Mouse (Mus musculus): ENCODE results near the gene Pacrg. TPM values are rescaled to one million over a fixed set of nuclear protein-coding genes. Genes with fewer than 3 reads are reported as not detected.

Gene Pacrg
- total and polyA plus RNA-seq, 3 experiments = 0.11 TPM; not detected in 2

DNA sequence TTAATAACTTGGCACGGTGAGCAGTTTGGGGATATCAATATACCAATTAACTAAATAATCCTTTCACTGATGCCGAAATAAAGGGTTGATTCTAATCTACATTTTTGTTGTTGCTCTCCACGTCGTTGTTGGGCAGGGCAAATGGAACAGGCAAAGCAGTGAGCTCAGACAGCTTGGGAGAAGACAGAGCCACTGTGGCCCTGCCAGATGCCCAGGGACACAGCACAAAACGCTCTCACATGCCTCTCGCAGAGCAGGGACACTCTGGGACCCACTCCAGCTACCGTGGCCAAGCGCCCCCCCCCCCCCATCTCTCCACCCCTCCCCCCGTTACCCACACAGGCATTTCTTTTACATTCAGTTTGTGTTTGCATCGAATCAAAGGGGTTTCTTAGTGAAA is 332.6 kb downstream of the Pacrg start:
- DNase-seq (ENCODE audit: low spot score) (no peak), ATAC-seq (ENCODE audit: extremely low read depth, insufficient number of reproducible peaks, low FRiP score, poor library complexity, severe bottlenecking) (no peak)
- Histone ChIP-seq H3K9me3 (replicated peaks) (no peaks in the 10 kb centered on the region), H3K36me3 (replicated peaks) (no peaks in the 10 kb centered on the region), H3K4me1 (ENCODE audit: insufficient read depth, low read depth, low read length) (no peaks in the 10 kb centered on the region), H3K4me3 (ENCODE audit: low read depth, low read length) (no peak overlapping the region), H3K27me3 (ENCODE audit: insufficient read depth, low read length) (peaks cover 27% of the 10 kb centered on the region)
- TF ChIP-seq TAL1 (conservative IDR thresholded peaks at IDR 0.05; ENCODE audit: low read depth, low read length) (no peak), GATA1 (IDR thresholded peaks at IDR 0.05; ENCODE audit: borderline replicate concordance, low read length) (no peak)

DNA sequence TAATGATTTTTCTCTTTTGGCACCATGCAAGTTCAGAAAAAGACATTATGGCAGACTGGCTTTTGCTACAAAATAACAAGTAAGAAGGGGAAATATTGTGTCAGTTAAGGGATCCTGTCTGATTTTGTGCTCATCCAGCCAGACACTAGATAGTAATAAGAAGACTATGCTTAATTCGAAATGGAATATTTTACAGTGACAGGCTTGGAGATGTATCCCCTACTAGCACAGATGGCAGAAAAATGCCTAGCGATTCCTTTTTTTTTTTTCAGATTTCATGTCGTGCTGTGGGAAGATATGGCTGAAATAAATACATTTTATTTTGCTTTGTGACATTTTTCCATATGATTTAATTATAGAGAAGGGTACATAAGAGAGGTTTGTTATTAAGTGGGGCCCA is 333.2 kb downstream of the Pacrg start:
- no peak for ATAC-seq (ENCODE audit: extremely low read depth, insufficient number of reproducible peaks, low FRiP score, poor library complexity, severe bottlenecking)
- H3K4me1 ChIP-seq (ENCODE audit: insufficient read depth, low read depth, low read length) = no peaks in the 10 kb centered on the region
- DNase-seq (ENCODE audit: low spot score) = no peak
- no peak overlapping the region for H3K4me3 ChIP-seq (ENCODE audit: low read depth, low read length)
- H3K36me3 ChIP-seq (replicated peaks) = no peaks in the 10 kb centered on the region
- TF ChIP-seq GATA1 (IDR thresholded peaks at IDR 0.05; ENCODE audit: borderline replicate concordance, low read length) (no peak), TAL1 (conservative IDR thresholded peaks at IDR 0.05; ENCODE audit: low read depth, low read length) (no peak), POLR2AphosphoS5 (IDR thresholded peaks at IDR 0.05; ENCODE audit: insufficient replicate concordance, low read depth, low read length) (no peak), CTCF (IDR thresholded peaks at IDR 0.05; ENCODE audit: low read depth, low read length) (no peak), GATA2 (IDR thresholded peaks at IDR 0.05; ENCODE audit: borderline replicate concordance, low read depth, low read length) (no peak)
- H3K27me3 ChIP-seq (ENCODE audit: insufficient read depth, low read length) = peaks cover 27% of the 10 kb centered on the region
- no peaks in the 10 kb centered on the region for H3K9me3 ChIP-seq (replicated peaks)

DNA sequence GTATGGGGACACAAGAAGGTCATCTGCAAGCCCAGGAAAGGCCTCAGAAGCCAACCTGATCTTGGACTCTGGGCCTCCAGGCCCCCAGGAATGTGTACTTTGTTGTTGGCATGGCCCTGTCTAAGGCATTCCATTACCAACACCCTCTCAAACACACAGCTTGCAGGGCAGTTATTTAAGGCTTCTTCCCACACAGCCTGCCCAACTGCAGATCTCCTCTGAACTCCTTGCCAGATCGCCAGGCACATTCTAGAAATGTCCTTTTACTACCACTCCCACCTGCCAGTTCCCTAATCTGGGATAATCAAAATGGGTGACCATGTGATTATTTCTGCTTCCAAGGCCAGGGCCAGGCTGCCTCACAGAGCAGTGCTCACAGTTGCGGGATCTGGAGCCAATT is 338.7 kb downstream of the Pacrg start:
- ATAC-seq (ENCODE audit: extremely low read depth, insufficient number of reproducible peaks, low FRiP score, poor library complexity, severe bottlenecking) = no peak
- Histone ChIP-seq H3K4me1 (ENCODE audit: insufficient read depth, low read depth, low read length) (no peaks in the 10 kb centered on the region), H3K36me3 (replicated peaks) (no peaks in the 10 kb centered on the region), H3K9me3 (replicated peaks) (no peaks in the 10 kb centered on the region), H3K27me3 (ENCODE audit: insufficient read depth, low read length) (peaks cover 6% of the 10 kb centered on the region), H3K4me3 (ENCODE audit: low read depth, low read length) (no peak overlapping the region)
- TF ChIP-seq GATA2 (IDR thresholded peaks at IDR 0.05; ENCODE audit: borderline replicate concordance, low read depth, low read length) = no peak
- no peak for TF ChIP-seq TAL1 (conservative IDR thresholded peaks at IDR 0.05; ENCODE audit: low read depth, low read length)
- no peak for TF ChIP-seq CTCF (IDR thresholded peaks at IDR 0.05; ENCODE audit: low read depth, low read length)
- DNase-seq (ENCODE audit: low spot score) = no peak

DNA sequence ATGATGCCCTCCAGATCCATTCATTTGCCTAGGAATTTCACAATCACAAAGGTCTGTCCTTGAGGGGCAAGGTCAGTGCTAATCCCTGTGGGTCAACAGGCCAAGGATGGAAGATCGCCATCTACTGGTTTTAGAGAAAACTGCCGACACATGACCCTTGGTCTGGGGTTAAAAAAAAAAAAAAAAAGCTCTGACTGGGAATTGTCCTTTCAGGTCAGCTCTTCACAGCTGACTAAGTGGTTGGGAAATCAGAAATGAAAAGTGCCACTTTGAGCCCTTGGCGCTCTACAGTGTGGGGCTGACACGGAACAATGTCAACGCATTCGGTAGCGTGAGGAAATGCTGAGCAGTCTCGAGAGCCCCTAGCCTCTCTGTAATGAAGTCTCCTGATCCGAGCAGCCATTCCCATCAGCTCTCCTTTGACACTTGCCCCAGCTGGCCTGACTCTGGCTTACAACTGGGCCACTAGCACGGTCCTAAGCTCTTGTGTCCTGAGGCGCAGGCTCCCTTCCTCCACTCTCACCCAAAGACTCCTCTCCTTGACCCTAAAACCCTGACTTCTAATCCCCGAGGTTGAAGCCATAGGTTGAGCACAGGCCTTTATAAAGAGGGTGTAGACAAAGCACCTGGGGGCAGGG is 339.2 kb downstream of the Pacrg start:
- TF ChIP-seq POLR2AphosphoS5 (IDR thresholded peaks at IDR 0.05; ENCODE audit: insufficient replicate concordance, low read depth, low read length) (no peak), CTCF (IDR thresholded peaks at IDR 0.05; ENCODE audit: low read depth, low read length) (0 out of 2 replicates have a peak, but pooled peaks have one; percentile 11)
- no peak for DNase-seq (ENCODE audit: low spot score)
- no peak for ATAC-seq (ENCODE audit: extremely low read depth, insufficient number of reproducible peaks, low FRiP score, poor library complexity, severe bottlenecking)

DNA sequence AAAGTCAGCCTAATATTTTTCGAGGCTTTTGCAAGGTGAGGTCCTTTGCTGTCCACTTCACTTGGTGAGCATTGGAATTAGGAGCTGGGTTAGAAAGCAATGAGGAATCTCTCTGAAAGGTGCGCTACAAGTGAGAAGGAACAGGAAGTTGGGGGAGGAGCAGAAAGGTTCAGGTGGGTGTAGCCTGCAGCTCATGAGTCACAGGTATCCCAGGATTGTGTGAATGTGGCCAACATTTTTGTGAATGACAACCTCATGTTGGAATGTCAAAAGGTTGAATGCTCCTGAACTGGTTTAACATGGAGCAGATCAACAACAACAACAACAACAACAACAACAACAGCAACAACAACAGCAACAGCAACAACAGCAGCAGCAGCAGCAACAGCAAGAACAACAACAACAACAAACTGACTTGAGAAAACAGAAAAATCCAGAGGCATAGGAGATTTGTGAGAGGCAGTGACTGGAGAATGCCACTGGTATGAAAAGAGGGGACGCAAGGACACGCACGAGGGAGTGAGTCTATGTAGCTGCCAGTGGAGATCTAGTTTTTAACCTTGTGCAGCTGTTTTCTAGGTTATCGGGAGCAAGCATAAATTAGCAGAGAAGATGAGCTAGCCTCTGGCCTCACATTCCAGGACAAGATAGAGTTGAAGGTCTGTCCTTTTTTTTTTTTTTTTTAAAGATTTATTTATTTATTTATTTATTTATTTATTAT is 341.0 kb downstream of the Pacrg start:
- H3K36me3 ChIP-seq (replicated peaks) = no peaks in the 10 kb centered on the region
- TF ChIP-seq GATA2 (IDR thresholded peaks at IDR 0.05; ENCODE audit: borderline replicate concordance, low read depth, low read length) = no peak
- TF ChIP-seq CTCF (IDR thresholded peaks at IDR 0.05; ENCODE audit: low read depth, low read length) = no peak
- TF ChIP-seq POLR2AphosphoS5 (IDR thresholded peaks at IDR 0.05; ENCODE audit: insufficient replicate concordance, low read depth, low read length) = no peak
- no peak for TF ChIP-seq TAL1 (conservative IDR thresholded peaks at IDR 0.05; ENCODE audit: low read depth, low read length)
- TF ChIP-seq GATA1 (IDR thresholded peaks at IDR 0.05; ENCODE audit: borderline replicate concordance, low read length) = no peak
- peaks cover 10% of the 10 kb centered on the region for H3K27me3 ChIP-seq (ENCODE audit: insufficient read depth, low read length)
- no peak overlapping the region for H3K4me3 ChIP-seq (ENCODE audit: low read depth, low read length)
- no peaks in the 10 kb centered on the region for H3K9me3 ChIP-seq (replicated peaks)
- no peaks in the 10 kb centered on the region for H3K4me1 ChIP-seq (ENCODE audit: insufficient read depth, low read depth, low read length)
- no peak for ATAC-seq (ENCODE audit: extremely low read depth, insufficient number of reproducible peaks, low FRiP score, poor library complexity, severe bottlenecking)
- DNase-seq (ENCODE audit: low spot score) = no peak

More for the DNA sequence above, 339.2 kb downstream of the Pacrg start:
- Histone ChIP-seq H3K27me3 (ENCODE audit: insufficient read depth, low read length) (peaks cover 7% of the 10 kb centered on the region), H3K9me3 (replicated peaks) (no peaks in the 10 kb centered on the region), H3K4me1 (ENCODE audit: insufficient read depth, low read depth, low read length) (no peaks in the 10 kb centered on the region), H3K36me3 (replicated peaks) (no peaks in the 10 kb centered on the region), H3K4me3 (ENCODE audit: low read depth, low read length) (no peak overlapping the region)

DNA sequence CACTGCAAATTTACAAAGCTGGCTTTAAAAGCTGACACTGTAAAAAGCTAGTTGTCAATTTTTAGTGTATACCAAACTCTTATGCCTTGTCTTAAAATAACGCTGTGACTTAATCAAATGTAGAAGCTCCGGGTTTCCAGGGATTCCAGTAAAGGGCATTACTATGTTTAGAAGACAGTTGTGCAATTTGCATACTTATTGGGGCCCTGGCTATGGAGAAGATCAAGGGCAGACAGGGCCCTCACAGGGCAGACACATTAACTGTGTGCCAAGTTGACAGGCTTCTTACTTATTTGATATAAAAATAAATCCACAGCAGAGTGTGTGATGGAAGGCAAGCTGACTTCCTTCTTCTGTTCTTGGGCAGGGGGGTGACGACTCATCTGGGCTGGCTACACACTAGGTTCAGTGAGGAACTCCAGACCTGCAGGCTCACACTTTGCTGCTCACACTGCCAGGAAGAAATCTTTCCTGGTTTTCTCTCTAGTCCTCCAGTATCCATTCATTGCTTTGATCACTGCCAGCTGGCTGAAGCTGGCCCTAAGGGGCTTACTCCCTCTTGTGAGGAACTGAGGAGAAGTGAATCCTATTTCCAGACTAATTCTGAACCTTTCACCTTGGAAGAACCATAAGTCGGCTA is 342.2 kb downstream of the Pacrg start:
- no peak for ATAC-seq (ENCODE audit: extremely low read depth, insufficient number of reproducible peaks, low FRiP score, poor library complexity, severe bottlenecking)
- H3K4me1 ChIP-seq (ENCODE audit: insufficient read depth, low read depth, low read length) = no peaks in the 10 kb centered on the region
- no peaks in the 10 kb centered on the region for H3K36me3 ChIP-seq (replicated peaks)

More for the DNA sequence above, 342.2 kb downstream of the Pacrg start:
- no peak for DNase-seq (ENCODE audit: low spot score)
- H3K27me3 ChIP-seq (ENCODE audit: insufficient read depth, low read length) = peaks cover 10% of the 10 kb centered on the region
- no peak for TF ChIP-seq TAL1 (conservative IDR thresholded peaks at IDR 0.05; ENCODE audit: low read depth, low read length)
- TF ChIP-seq GATA2 (IDR thresholded peaks at IDR 0.05; ENCODE audit: borderline replicate concordance, low read depth, low read length) = no peak
- no peaks in the 10 kb centered on the region for H3K9me3 ChIP-seq (replicated peaks)
- no peak overlapping the region for H3K4me3 ChIP-seq (ENCODE audit: low read depth, low read length)

Data from G1E (cell line).